Mouse (Mus musculus): ENCODE measurements around the gene 4930578C19Rik. TPM values are rescaled to one million over a fixed set of nuclear protein-coding genes. Genes with fewer than 3 reads are reported as not detected.

The 4930578C19Rik gene
- polyA plus RNA-seq (2015; fragmentation: Nextera tagmentation; extraction: Ambion mirVana) = 1.4 and 2.1 TPM in 2 replicates

DNA sequence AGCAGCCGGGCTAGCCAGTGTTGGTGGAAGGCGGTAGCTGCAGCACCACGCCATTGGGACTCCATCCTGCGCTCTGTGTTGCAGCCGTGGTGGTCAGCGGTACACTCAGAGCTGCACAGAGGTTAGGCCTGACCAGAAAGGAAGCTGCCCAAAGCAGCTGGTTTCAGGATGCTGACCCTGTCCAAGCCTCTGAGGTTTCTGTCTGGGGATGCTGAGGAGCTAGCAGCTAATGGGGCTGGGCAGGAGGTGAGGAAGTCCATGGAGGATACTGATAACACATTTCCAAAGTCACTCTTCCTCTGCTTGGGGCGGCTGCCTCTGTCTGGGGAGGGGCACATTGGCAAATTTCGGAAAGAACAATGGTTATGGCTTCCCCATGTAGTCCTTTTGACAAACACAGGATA, at the start of gene 4930578C19Rik:
Gene 4930578C19Rik (minus strand): TSS at position 200 of the 404 bp plus-strand sequence.
- no peak within 1 kb of the TSS for H3K9ac ChIP-seq
- no peaks in the 10 kb centered on the region for H3K36me3 ChIP-seq
- ATAC-seq (ENCODE audit: borderline replicate concordance, extremely low read depth, low FRiP score, low TSS enrichment) = peak; percentile 65; the same call in 1 of the 2 replicates
- H3K9me3 ChIP-seq = no peaks in the 10 kb centered on the region
- no peak within 1 kb of the TSS for H3K4me2 ChIP-seq
- peak within 1 kb of the TSS; percentile 22; the same call in 1 of the 2 replicates for H3K27ac ChIP-seq
- H3K4me3 ChIP-seq = 0 out of 2 replicates have a peak within 1 kb of the TSS, but pooled peaks have one; percentile 1
- 70% methylated on average over 8 of the region's 8 CpGs for WGBS
- no peaks in the 10 kb centered on the region for H3K27me3 ChIP-seq
- H3K4me1 ChIP-seq = no peaks in the 10 kb centered on the region

DNA sequence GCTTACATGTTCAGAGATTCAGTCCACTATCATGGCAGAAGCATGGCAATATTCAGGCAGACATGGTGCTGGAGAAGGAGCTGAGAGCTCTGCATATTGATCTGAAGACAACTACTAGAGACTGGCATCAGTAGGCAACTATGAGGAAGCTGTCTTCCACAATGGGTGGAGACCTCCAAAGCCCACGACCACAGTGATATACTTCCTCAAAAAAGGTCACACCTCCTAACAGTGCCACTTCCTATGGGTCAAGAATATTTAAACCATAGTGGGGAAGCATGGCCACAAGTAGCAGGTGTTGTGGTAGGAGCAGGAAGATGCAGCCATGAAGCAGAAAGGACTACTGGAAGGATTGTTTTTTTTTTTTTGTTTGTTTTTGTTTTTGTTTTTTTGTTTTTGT, 6.5 kb upstream of the 4930578C19Rik start:
- Histone ChIP-seq H3K9ac (no peak overlapping the region), H3K4me1 (no peaks in the 10 kb centered on the region), H3K36me3 (no peaks in the 10 kb centered on the region), H3K4me3 (no peak overlapping the region), H3K27me3 (no peaks in the 10 kb centered on the region), H3K27ac (no peak overlapping the region), H3K9me3 (no peaks in the 10 kb centered on the region), H3K4me2 (no peak overlapping the region)
- ATAC-seq (ENCODE audit: borderline replicate concordance, extremely low read depth, low FRiP score, low TSS enrichment) = no peak
- WGBS = 48% methylated on average over 1 of the region's 1 CpGs

- Histone ChIP-seq H3K9me3 (no peaks in the 10 kb centered on the region), H3K36me3 (no peaks in the 10 kb centered on the region), H3K4me2 (no peak overlapping the region), H3K27ac (no peak overlapping the region), H3K27me3 (no peaks in the 10 kb centered on the region), H3K4me1 (no peaks in the 10 kb centered on the region), H3K9ac (no peak overlapping the region), H3K4me3 (no peak overlapping the region)
- WGBS = 65% methylated on average over 1 of the region's 1 CpGs
- ATAC-seq (ENCODE audit: borderline replicate concordance, extremely low read depth, low FRiP score, low TSS enrichment) = no peak
Measured at GRCm38 (mm10) chrX:18462879-18463278, 1.7 kb upstream of the 4930578C19Rik start.

GRCm38 (mm10) chrX:18451559-18451958, 9.6 kb downstream of the 4930578C19Rik start:
- Histone ChIP-seq H3K4me2 (no peak overlapping the region), H3K4me3 (no peak overlapping the region), H3K4me1 (no peaks in the 10 kb centered on the region), H3K27ac (no peak overlapping the region), H3K36me3 (no peaks in the 10 kb centered on the region), H3K27me3 (no peaks in the 10 kb centered on the region), H3K9ac (no peak overlapping the region), H3K9me3 (no peaks in the 10 kb centered on the region)
- 30% methylated on average over 1 of the region's 1 CpGs for WGBS
- no peak for ATAC-seq (ENCODE audit: borderline replicate concordance, extremely low read depth, low FRiP score, low TSS enrichment)

GRCm38 (mm10) chrX:18442066-18442465, 19.1 kb downstream of the 4930578C19Rik start:
- H3K27me3 ChIP-seq = no peaks in the 10 kb centered on the region
- no peak for ATAC-seq (ENCODE audit: borderline replicate concordance, extremely low read depth, low FRiP score, low TSS enrichment)
- H3K27ac ChIP-seq = no peak overlapping the region
- no peak overlapping the region for H3K4me2 ChIP-seq
- no peak overlapping the region for H3K4me3 ChIP-seq
- 37% methylated on average over 5 of the region's 5 CpGs for WGBS
- no peaks in the 10 kb centered on the region for H3K9me3 ChIP-seq
- no peaks in the 10 kb centered on the region for H3K4me1 ChIP-seq
- no peak overlapping the region for H3K9ac ChIP-seq
- H3K36me3 ChIP-seq = no peaks in the 10 kb centered on the region

DNA sequence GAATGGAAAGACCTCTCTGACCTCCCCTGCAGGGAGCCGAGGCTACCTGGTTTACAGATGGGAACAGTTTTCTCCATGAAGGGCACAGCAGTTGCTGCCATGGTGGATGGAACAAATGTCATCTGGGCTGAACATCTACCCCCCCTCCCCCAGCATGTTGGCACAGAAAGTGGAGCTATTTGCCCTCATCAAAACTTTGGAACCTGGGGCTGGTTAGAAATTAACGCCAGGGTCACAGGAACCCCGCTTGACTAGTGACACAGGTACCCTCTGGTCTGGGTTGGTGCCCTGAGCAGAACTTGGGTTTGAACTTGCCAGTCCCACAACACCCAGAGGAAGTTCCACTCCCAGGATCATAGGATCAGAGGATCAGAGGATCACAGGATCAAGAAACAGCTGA, 35.7 kb downstream of the 4930578C19Rik start:
- H3K27me3 ChIP-seq = no peaks in the 10 kb centered on the region
- WGBS = 85% methylated on average over 3 of the region's 3 CpGs
- no peak overlapping the region for H3K27ac ChIP-seq
- no peaks in the 10 kb centered on the region for H3K36me3 ChIP-seq
- no peak overlapping the region for H3K4me2 ChIP-seq
- no peaks in the 10 kb centered on the region for H3K9me3 ChIP-seq
- no peak for ATAC-seq (ENCODE audit: borderline replicate concordance, extremely low read depth, low FRiP score, low TSS enrichment)
- H3K9ac ChIP-seq = no peak overlapping the region
- H3K4me3 ChIP-seq = no peak overlapping the region
- H3K4me1 ChIP-seq = no peaks in the 10 kb centered on the region

- H3K36me3 ChIP-seq = no peaks in the 10 kb centered on the region
- H3K9me3 ChIP-seq = no peaks in the 10 kb centered on the region
- WGBS = 92% methylated on average over 4 of the region's 4 CpGs
- H3K27me3 ChIP-seq = no peaks in the 10 kb centered on the region
- H3K27ac ChIP-seq = no peak overlapping the region
- H3K4me3 ChIP-seq = no peak overlapping the region
- no peaks in the 10 kb centered on the region for H3K4me1 ChIP-seq
- no peak overlapping the region for H3K4me2 ChIP-seq
- ATAC-seq (ENCODE audit: borderline replicate concordance, extremely low read depth, low FRiP score, low TSS enrichment) = no peak
- no peak overlapping the region for H3K9ac ChIP-seq
Measured at GRCm38 (mm10) chrX:18423206-18423605, 38.0 kb downstream of the 4930578C19Rik start.

GRCm38 (mm10) chrX:18420161-18420784, 40.9 kb downstream of the 4930578C19Rik start:
- Histone ChIP-seq H3K9me3 (no peaks in the 10 kb centered on the region), H3K4me2 (no peak overlapping the region), H3K27ac (no peak overlapping the region), H3K36me3 (no peaks in the 10 kb centered on the region), H3K9ac (no peak overlapping the region), H3K4me3 (no peak overlapping the region), H3K27me3 (no peaks in the 10 kb centered on the region), H3K4me1 (no peaks in the 10 kb centered on the region)
- ATAC-seq (ENCODE audit: borderline replicate concordance, extremely low read depth, low FRiP score, low TSS enrichment) = no peak
- WGBS = 90% methylated on average over 4 of the region's 4 CpGs

DNA sequence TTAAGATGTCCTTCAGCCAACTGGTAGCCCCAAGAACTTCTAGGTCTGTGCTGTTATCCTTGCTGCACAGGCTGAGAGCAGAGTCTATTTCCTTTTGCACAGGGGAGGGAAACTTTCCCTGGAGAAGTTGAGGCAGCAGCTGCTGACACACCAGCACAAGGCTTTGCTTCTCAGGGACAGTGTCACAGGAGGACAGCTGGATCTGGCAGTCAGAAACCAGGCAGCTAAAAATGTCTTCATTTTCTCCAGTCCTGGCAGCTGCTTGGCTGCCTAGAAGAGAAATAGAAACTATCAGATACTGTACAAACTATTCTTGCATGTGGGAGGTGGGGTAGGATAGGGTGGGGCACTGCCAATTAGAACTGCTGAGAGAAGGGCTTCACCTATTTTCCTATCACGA, 42.2 kb downstream of the 4930578C19Rik start:
- Histone ChIP-seq H3K27ac (no peak overlapping the region), H3K4me1 (no peaks in the 10 kb centered on the region), H3K4me3 (no peak overlapping the region), H3K27me3 (no peaks in the 10 kb centered on the region), H3K4me2 (no peak overlapping the region), H3K36me3 (no peaks in the 10 kb centered on the region), H3K9ac (no peak overlapping the region), H3K9me3 (no peaks in the 10 kb centered on the region)
- 43% methylated on average over 1 of the region's 1 CpGs for WGBS
- no peak for ATAC-seq (ENCODE audit: borderline replicate concordance, extremely low read depth, low FRiP score, low TSS enrichment)

GRCm38 (mm10) chrX:18414560-18414959, 46.6 kb downstream of the 4930578C19Rik start:
- WGBS = 73% methylated on average over 2 of the region's 2 CpGs
- no peak overlapping the region for H3K4me3 ChIP-seq
- H3K4me1 ChIP-seq = no peaks in the 10 kb centered on the region
- no peak for ATAC-seq (ENCODE audit: borderline replicate concordance, extremely low read depth, low FRiP score, low TSS enrichment)
- H3K27ac ChIP-seq = no peak overlapping the region
- no peaks in the 10 kb centered on the region for H3K9me3 ChIP-seq
- no peaks in the 10 kb centered on the region for H3K27me3 ChIP-seq
- no peak overlapping the region for H3K4me2 ChIP-seq
- no peak overlapping the region for H3K9ac ChIP-seq
- no peaks in the 10 kb centered on the region for H3K36me3 ChIP-seq

DNA sequence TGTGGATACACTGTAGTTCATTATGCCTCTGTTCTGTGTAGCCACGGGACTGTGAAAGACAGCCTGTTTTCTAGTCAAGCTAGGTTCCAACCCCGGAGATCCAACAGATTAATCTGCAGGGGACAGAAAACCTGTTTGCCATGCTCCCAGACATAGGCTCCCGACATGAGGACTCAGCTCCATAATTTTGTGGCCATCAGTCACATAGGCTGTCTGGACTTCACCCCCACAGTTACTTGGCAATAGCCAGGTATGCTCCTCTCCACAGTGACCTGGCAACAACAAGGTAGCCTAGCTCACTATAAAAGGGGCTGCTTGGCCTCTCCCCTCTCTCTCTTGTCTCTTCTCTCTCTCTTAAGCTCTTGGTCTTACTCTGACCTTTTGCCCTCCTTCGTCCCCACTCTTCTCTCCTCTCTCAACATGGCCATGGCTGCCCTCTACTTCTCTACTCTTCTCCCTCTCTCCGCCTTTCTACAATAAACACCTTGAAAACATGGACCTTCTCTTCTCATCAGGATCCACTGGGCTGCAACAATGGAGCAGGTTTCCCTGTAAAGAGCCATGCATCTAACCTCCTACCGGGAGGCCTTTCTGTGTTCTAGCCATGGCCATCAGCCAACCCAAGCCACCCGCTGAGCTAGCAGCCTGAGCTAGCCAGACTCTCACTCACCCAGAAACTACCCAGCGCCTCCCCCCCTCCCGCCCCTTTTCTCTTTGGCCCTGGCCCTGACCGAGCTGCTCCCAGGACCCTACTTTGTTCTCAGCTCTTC, 49.9 kb downstream of the 4930578C19Rik start:
- no peak for ATAC-seq (ENCODE audit: borderline replicate concordance, extremely low read depth, low FRiP score, low TSS enrichment)
- Histone ChIP-seq H3K4me2 (no peak overlapping the region), H3K27ac (no peak overlapping the region), H3K36me3 (no peaks in the 10 kb centered on the region), H3K27me3 (no peaks in the 10 kb centered on the region), H3K9me3 (no peaks in the 10 kb centered on the region), H3K4me1 (no peaks in the 10 kb centered on the region), H3K9ac (no peak overlapping the region), H3K4me3 (no peak overlapping the region)
- WGBS = 87% methylated on average over 10 of the region's 10 CpGs

GRCm38 (mm10) chrX:18409598-18409997, 51.6 kb downstream of the 4930578C19Rik start:
- H3K9me3 ChIP-seq = no peaks in the 10 kb centered on the region
- H3K27ac ChIP-seq = no peak overlapping the region
- no peaks in the 10 kb centered on the region for H3K27me3 ChIP-seq
- H3K4me3 ChIP-seq = no peak overlapping the region
- 38% methylated on average over 2 of the region's 2 CpGs for WGBS
- no peaks in the 10 kb centered on the region for H3K36me3 ChIP-seq
- no peak overlapping the region for H3K4me2 ChIP-seq
- no peak overlapping the region for H3K9ac ChIP-seq
- no peaks in the 10 kb centered on the region for H3K4me1 ChIP-seq
- ATAC-seq (ENCODE audit: borderline replicate concordance, extremely low read depth, low FRiP score, low TSS enrichment) = no peak
